Mouse (Mus musculus): ENCODE results near the gene Dnhd1. TPM values are rescaled to one million over a fixed set of nuclear protein-coding genes. Genes with fewer than 3 reads are reported as not detected.
A peak's percentile ranks its signal among the peaks of the same experiment; 100 is the strongest.

Gene Dnhd1
- polyA plus RNA-seq, 1 experiment from 2014 or later, result 2.8 TPM

- 75% methylated on average over 6 of the region's 6 CpGs for WGBS
- no peak overlapping the region for H3K4me3 ChIP-seq (replicated peaks)
- no peak for ATAC-seq (ENCODE audit: insufficient number of reproducible peaks, low FRiP score, low TSS enrichment, low read depth)
- H3K27me3 ChIP-seq, result no peaks in the 10 kb centered on the region
- peaks cover 25% of the 10 kb centered on the region for H3K4me1 ChIP-seq
- peaks cover 28% of the 10 kb centered on the region for H3K36me3 ChIP-seq
- no peak overlapping the region for H3K27ac ChIP-seq (replicated peaks)
- no peak overlapping the region for H3K4me2 ChIP-seq (replicated peaks)
- no peaks in the 10 kb centered on the region for H3K9me3 ChIP-seq (replicated peaks)
- H3K9ac ChIP-seq, result no peak overlapping the region
These were observed 25.2 kb upstream of the Dnhd1 start for GRCm38 (mm10) chr7:105625397-105625796.

- no peak overlapping the region for H3K4me3 ChIP-seq (replicated peaks)
- peaks cover 37% of the 10 kb centered on the region for H3K4me1 ChIP-seq
- no peak for ATAC-seq (ENCODE audit: insufficient number of reproducible peaks, low FRiP score, low TSS enrichment, low read depth)
- no peaks in the 10 kb centered on the region for H3K9me3 ChIP-seq (replicated peaks)
- no peaks in the 10 kb centered on the region for H3K27me3 ChIP-seq
- no peak overlapping the region for H3K27ac ChIP-seq (replicated peaks)
- no peak overlapping the region for H3K9ac ChIP-seq
- 29% methylated on average over 3 of the region's 3 CpGs for WGBS
- no peak overlapping the region for H3K4me2 ChIP-seq (replicated peaks)
- H3K36me3 ChIP-seq, result peaks cover 16% of the 10 kb centered on the region
These were observed 22.0 kb upstream of the Dnhd1 start for GRCm38 (mm10) chr7:105628633-105629032.

GRCm38 (mm10) chr7:105632551-105632972, 18.1 kb upstream of the Dnhd1 start:
- peak overlapping the region; percentile 57 for H3K4me2 ChIP-seq (replicated peaks)
- WGBS, result 14% methylated on average over 4 of the region's 4 CpGs
- H3K4me3 ChIP-seq (replicated peaks), result peak overlapping the region; percentile 93
- H3K27me3 ChIP-seq, result no peaks in the 10 kb centered on the region
- H3K9me3 ChIP-seq (replicated peaks), result no peaks in the 10 kb centered on the region
- 0 out of 2 replicates have a peak overlapping the region, but pooled peaks have one; percentile 34 for H3K27ac ChIP-seq (replicated peaks)
- peaks cover 47% of the 10 kb centered on the region for H3K4me1 ChIP-seq
- no peak overlapping the region for H3K9ac ChIP-seq
- no peak for ATAC-seq (ENCODE audit: insufficient number of reproducible peaks, low FRiP score, low TSS enrichment, low read depth)
- peaks cover 23% of the 10 kb centered on the region for H3K36me3 ChIP-seq

GRCm38 (mm10) chr7:105633127-105633800, 17.4 kb upstream of the Dnhd1 start, which contains the start of gene Trim3:
Trim3 (minus strand) TSS chr7:105633571.
- H3K4me3 ChIP-seq (replicated peaks), result peak within 1 kb of the TSS; percentile 93
- H3K27me3 ChIP-seq, result no peaks in the 10 kb centered on the region
- WGBS, result under 1% methylated on average over 60 of the region's 71 CpGs
- no peaks in the 10 kb centered on the region for H3K9me3 ChIP-seq (replicated peaks)
- H3K27ac ChIP-seq (replicated peaks), result peak within 1 kb of the TSS; percentile 83
- H3K4me2 ChIP-seq (replicated peaks), result peak within 1 kb of the TSS; percentile 57
- peak; percentile 92 for ATAC-seq (ENCODE audit: insufficient number of reproducible peaks, low FRiP score, low TSS enrichment, low read depth)
- H3K4me1 ChIP-seq, result peaks cover 45% of the 10 kb centered on the region
- peak within 1 kb of the TSS; percentile 78 for H3K9ac ChIP-seq
- peaks cover 29% of the 10 kb centered on the region for H3K36me3 ChIP-seq

GRCm38 (mm10) chr7:105633801-105634135, 16.9 kb upstream of the Dnhd1 start:
- Histone ChIP-seq H3K36me3 (peaks cover 34% of the 10 kb centered on the region), H3K4me3 (replicated peaks) (peak overlapping the region; percentile 93), H3K27ac (replicated peaks) (peak overlapping the region; percentile 83), H3K9ac (peak overlapping the region; percentile 78), H3K27me3 (no peaks in the 10 kb centered on the region), H3K4me1 (peaks cover 44% of the 10 kb centered on the region), H3K9me3 (replicated peaks) (no peaks in the 10 kb centered on the region), H3K4me2 (replicated peaks) (peak overlapping the region; percentile 57)
- WGBS, result 5% methylated on average over 10 of the region's 10 CpGs
- ATAC-seq (ENCODE audit: insufficient number of reproducible peaks, low FRiP score, low TSS enrichment, low read depth), result no peak; the same call in 1 of the 2 replicates

GRCm38 (mm10) chr7:105634272-105634920, 16.2 kb upstream of the Dnhd1 start:
- peaks cover 36% of the 10 kb centered on the region for H3K36me3 ChIP-seq
- H3K9me3 ChIP-seq (replicated peaks), result no peaks in the 10 kb centered on the region
- no peak for ATAC-seq (ENCODE audit: insufficient number of reproducible peaks, low FRiP score, low TSS enrichment, low read depth)
- peak overlapping the region; percentile 93; the same call in 1 of the 2 replicates for H3K4me3 ChIP-seq (replicated peaks)
- H3K9ac ChIP-seq, result no peak overlapping the region
- peaks cover 44% of the 10 kb centered on the region for H3K4me1 ChIP-seq
- H3K4me2 ChIP-seq (replicated peaks), result peak overlapping the region; percentile 57
- peak overlapping the region; percentile 83; the same call in 1 of the 2 replicates for H3K27ac ChIP-seq (replicated peaks)
- 53% methylated on average over 9 of the region's 9 CpGs for WGBS
- H3K27me3 ChIP-seq, result no peaks in the 10 kb centered on the region

- no peak for ATAC-seq (ENCODE audit: insufficient number of reproducible peaks, low FRiP score, low TSS enrichment, low read depth)
- Histone ChIP-seq H3K4me1 (peaks cover 47% of the 10 kb centered on the region), H3K4me3 (replicated peaks) (no peak overlapping the region), H3K4me2 (replicated peaks) (no peak overlapping the region), H3K27me3 (no peaks in the 10 kb centered on the region), H3K36me3 (peaks cover 36% of the 10 kb centered on the region), H3K9me3 (replicated peaks) (no peaks in the 10 kb centered on the region), H3K27ac (replicated peaks) (no peak overlapping the region), H3K9ac (no peak overlapping the region)
- 86% methylated on average over 2 of the region's 2 CpGs for WGBS
These were observed 14.9 kb upstream of the Dnhd1 start for GRCm38 (mm10) chr7:105635726-105636125.

GRCm38 (mm10) chr7:105638776-105639175, 11.9 kb upstream of the Dnhd1 start:
- peak overlapping the region; percentile 85; the same call in 1 of the 2 replicates for H3K4me3 ChIP-seq (replicated peaks)
- peak overlapping the region; percentile 86 for H3K4me2 ChIP-seq (replicated peaks)

GRCm38 (mm10) chr7:105639304-105639703, 11.3 kb upstream of the Dnhd1 start:
- no peak for ATAC-seq (ENCODE audit: insufficient number of reproducible peaks, low FRiP score, low TSS enrichment, low read depth)
- Histone ChIP-seq H3K9ac (peak overlapping the region; percentile 92), H3K27me3 (no peaks in the 10 kb centered on the region), H3K4me3 (replicated peaks) (peak overlapping the region; percentile 85), H3K9me3 (replicated peaks) (no peaks in the 10 kb centered on the region), H3K4me2 (replicated peaks) (peak overlapping the region; percentile 86), H3K36me3 (peaks cover 46% of the 10 kb centered on the region), H3K4me1 (peaks cover 35% of the 10 kb centered on the region), H3K27ac (replicated peaks) (peak overlapping the region; percentile 95; the same call in 1 of the 2 replicates)
- 66% methylated on average over 9 of the region's 9 CpGs for WGBS

More at GRCm38 (mm10) chr7:105638776-105639175, 11.9 kb upstream of the Dnhd1 start:
- H3K9me3 ChIP-seq (replicated peaks), result no peaks in the 10 kb centered on the region
- H3K4me1 ChIP-seq, result peaks cover 40% of the 10 kb centered on the region
- WGBS, result 88% methylated on average over 6 of the region's 6 CpGs
- no peak for ATAC-seq (ENCODE audit: insufficient number of reproducible peaks, low FRiP score, low TSS enrichment, low read depth)
- no peak overlapping the region for H3K27ac ChIP-seq (replicated peaks)
- H3K9ac ChIP-seq, result no peak overlapping the region
- no peaks in the 10 kb centered on the region for H3K27me3 ChIP-seq
- peaks cover 43% of the 10 kb centered on the region for H3K36me3 ChIP-seq

GRCm38 (mm10) chr7:105639756-105640155, 10.9 kb upstream of the Dnhd1 start, which contains the start of gene Timm10b:
Timm10b (plus strand) TSS chr7:105640056.
- Histone ChIP-seq H3K36me3 (peaks cover 46% of the 10 kb centered on the region), H3K4me2 (replicated peaks) (peak within 1 kb of the TSS; percentile 86), H3K27ac (replicated peaks) (peak within 1 kb of the TSS; percentile 95), H3K27me3 (no peaks in the 10 kb centered on the region), H3K4me3 (replicated peaks) (peak within 1 kb of the TSS; percentile 85), H3K9ac (peak within 1 kb of the TSS; percentile 92), H3K9me3 (replicated peaks) (no peaks in the 10 kb centered on the region), H3K4me1 (peaks cover 32% of the 10 kb centered on the region)
- 0% methylated on average over 2 of the region's 2 CpGs for WGBS
- no peak for ATAC-seq (ENCODE audit: insufficient number of reproducible peaks, low FRiP score, low TSS enrichment, low read depth)

- Histone ChIP-seq H3K27ac (replicated peaks) (peak within 1 kb of the TSS; percentile 95), H3K27me3 (no peaks in the 10 kb centered on the region), H3K9ac (peak within 1 kb of the TSS; percentile 92), H3K9me3 (replicated peaks) (no peaks in the 10 kb centered on the region), H3K4me3 (replicated peaks) (peak within 1 kb of the TSS; percentile 85), H3K4me1 (peaks cover 32% of the 10 kb centered on the region), H3K36me3 (peaks cover 45% of the 10 kb centered on the region), H3K4me2 (replicated peaks) (peak within 1 kb of the TSS; percentile 86)
- peak; percentile 95 for ATAC-seq (ENCODE audit: insufficient number of reproducible peaks, low FRiP score, low TSS enrichment, low read depth)
- WGBS, result under 1% methylated on average over 45 of the region's 45 CpGs
These were observed 10.3 kb upstream of the Dnhd1 start, which contains the start of the genes Arfip2 and Gm45799 for GRCm38 (mm10) chr7:105640233-105640893. Arfip2 (minus strand) TSS chr7:105640416. Gm45799 (plus strand) TSS chr7:105640552.

Data from embryonic facial prominence, embryonic 15.5 days (tissue).